Mouse (Mus musculus) cerebellum, adult 11-12 months (tissue): Measurements from ENCODE around the gene Mepce.

ENCODE experiments used
- DNase-seq: peaks from one replicate; pipeline ENCODE4 v3.0.0; 2022

Mepce gene

DNA sequence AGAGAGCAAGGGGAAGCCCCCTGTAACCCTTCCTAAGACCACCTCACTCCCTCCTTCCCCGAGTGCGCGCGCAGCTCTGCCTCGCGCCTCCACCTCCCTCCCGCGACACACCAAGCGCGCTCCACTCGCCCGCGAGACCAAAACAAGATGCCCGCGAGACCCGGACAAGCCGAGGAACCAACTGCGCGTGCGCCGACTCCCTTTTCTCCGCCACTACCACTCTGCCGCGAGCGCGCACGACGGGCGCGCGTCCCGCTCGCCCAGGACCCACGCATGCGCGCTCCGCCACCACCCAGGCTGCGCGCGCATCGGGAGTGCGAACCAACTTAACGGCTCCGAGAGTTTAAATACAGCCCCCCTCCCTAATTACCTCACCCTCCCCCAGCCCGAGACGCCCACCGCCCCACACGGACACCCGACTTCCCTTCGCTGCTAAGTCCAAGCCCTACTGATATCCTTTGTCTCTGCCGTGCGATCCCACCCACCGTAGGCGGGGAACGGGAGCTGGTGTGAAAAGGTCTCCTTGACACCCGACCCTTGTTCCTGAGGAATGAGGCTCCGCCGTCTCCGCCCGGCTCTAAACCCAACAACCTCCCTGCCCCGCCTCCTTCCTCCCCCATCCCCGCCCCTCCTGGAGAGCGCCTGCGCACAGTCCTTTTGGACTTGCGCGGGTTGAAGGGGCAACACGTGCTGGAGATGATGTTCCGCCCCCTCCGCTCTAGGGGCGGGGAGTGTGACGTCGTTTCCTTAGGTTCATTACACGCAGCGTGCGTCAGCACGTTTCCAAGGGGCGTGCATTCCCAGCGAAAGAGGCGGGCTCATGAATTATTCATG is 1.1 kb downstream of the Mepce start:
- DNase-seq = peak; percentile 99

DNA sequence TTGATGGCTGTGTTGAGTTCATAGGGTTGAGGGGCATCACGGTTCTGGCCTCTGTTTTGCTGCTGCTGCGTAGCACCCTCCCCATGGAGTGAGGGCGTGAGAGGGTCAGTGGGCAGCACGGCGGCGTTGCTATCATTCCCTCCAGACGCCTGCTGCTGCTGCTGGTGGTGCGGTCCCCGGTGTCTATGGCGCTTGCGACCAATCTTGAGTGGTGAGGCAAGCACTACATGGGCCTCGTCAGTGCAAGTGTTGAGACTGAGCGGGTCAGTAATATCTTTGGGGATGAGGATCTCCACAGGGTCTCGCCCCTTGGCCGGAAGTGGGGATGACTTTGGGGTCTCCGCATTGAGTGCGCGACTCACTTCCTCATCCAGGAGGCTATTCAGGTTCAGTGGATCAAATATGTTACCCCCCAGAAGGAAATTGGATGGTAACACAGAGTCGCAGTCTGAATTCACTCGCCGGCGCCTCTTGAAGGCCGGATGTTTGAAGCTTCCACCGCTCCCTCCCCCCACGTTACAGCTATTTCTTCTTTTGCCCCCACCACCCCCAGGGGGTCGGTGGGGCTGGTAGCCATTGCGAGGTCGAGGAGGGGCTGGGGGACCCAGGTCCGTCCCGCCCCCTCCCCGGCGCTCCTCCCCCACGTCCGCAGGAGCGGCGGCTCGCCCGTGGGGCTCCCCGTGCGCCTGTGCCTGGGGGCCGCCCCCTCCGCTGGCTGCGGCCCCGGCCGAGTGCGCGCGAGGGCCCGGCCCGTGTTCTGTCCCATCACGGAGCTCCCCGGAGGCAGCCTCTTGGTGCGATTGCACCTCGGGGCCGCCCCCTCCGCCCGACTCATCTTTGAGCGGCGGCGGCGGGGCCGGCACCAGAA is 2.1 kb downstream of the Mepce start:
- no peak for DNase-seq

DNA sequence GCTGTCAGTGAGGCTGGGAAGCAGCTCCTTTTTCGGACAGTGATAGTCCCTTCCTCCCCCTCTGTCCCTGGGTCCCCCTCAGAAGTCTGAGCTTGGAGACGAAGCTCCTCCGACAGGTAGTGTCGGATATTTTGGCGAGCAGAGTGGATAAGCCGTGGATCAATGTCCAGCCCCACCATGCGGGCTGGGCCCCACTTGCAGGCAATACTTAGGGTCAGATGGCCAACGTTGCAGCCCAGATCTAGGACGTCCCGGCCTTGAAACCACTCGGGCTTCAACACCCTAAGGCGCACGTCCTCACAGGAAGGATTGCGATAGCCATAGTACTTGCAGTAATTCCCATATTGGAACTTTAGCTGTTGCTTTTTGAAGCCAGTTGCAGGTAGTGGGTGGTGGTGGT is 2.9 kb downstream of the Mepce start:
- DNase-seq = peak; percentile 57

DNA sequence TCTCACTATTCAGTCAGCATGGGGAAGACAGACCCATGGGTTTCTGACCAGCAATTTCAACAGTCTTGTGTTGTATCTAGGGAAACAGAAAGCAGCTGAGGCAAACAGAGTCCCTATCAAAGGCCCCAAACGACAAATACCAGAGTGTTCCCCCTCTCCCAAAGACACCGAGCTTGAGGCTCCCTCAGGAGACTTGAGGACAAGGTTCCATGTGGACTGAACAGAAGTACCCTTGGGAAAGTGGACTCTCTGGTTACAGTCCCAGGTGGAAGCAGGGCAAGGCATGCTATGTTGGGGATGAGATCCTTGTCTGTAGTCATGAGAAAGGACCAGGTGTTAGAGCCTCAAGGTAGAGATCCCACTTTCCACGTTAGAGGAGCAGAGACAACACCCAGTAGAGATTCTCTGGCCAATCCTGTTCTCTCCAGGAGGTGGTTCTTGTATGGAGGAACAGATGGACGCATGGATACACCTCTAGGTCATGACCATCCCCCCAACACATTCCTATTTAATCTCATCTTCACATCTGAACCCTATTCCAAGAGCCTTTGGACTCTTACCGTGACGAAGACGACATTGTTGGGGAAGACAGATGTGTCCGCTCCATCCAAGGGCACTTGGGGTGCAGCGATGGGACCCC is 3.4 kb downstream of the Mepce start:
- DNase-seq = no peak

DNA sequence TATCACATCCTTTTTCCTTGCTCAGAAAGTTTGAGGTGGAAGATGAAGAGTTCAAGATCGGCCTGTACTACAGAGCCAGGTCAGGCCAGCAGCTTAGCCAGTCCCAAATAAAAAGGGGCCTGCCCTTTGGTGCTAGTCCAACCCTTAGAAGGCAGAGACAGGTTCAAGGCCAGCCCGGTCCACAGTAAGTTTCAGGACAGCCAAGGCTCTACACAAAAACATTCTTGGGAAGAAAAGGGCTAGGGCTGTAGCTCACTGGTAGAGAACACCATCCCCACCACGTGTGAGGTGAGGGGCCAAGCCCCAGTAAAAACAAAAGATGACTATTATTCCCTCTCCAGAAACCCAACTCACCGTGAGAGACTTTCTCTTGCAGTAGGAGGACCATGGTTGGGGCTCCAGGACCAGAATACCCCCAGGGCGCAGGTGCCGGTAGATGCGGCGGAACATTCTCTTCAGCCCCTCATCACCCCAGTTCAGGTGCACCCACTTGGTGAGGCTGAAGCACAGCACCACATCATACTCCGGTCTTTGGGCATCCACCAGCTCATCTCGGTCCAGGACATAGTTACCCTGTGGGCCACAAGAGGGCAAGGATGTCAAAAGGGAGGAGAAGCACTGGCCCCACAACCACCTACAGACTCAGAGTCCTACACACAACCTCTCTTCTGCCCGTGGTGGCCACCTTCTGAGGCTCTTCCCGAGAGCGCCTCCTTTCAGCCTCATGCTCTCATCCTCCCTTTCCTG is 4.5 kb downstream of the Mepce start:
- peak; percentile 46 for DNase-seq

DNA sequence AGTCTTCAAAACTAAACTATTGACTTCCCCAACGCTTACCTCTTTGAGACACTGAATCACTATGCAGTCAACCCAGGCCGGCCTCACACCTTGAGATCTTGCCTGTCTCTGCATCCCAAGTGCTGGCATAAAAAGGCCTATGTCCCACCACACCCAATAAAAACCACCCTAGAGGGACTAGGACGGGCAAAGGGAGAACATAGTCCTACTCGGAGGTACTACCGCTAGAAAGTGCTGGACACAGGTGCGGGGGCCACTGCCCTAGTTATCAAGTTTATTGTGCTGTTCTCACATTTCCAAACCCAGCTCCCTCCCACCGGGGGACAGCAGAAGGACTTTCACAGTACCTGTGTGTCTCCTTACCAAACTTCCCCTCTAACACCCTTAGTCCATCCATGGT is 5.8 kb downstream of the Mepce start:
- no peak for DNase-seq

DNA sequence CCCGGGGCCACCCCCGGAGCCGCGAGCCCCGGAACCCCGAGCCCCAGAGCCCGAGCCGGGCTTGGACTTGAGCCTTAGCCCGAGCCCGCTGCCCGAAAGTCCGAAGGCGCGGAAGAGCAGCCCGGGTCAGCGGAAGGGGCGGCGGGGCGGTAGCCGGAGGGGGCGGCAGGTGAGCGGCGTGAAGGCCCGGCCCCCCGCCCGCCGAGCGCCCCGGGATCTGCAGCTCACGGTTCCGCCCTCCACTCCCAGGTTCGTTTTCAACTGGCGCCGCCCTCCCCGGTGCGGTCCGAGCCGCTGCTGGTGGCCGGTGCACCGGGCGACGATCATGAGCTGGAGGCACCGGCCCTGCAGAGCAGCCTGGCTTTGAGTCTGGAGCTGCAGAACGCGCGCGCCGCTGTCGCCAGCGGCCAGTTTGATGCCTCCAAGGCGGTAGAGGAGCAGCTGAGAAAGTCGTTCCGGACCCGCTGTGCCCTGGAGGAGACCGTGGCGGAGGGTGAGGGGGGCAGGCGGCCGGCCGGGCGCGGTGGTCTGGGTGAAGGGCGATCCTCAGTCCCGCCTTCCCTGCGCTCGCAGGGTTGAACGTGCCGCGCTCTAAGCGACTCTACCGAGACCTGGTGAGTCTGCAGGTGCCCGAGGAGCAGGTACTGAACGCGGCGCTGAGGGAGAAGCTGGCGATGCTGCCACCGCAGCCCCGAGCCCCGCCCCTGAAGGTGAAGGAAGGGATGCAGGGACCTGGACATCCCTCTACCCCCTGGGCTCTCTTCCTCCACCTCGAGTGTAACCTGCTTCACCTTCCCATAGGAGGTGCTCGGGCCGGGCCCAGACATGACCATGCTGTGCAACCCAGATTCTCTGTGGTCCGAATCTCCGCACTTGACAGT is 8.2 kb downstream of the Mepce start:
- DNase-seq = peak; percentile 67

GRCm38 (mm10) chr5:137778635-137779034 is 8.8 kb downstream of the Mepce start, which contains the start of gene Ppp1r35:
Gene Ppp1r35, plus strand, starts transcription at chr5:137778849.
- peak; percentile 96 for DNase-seq

DNA sequence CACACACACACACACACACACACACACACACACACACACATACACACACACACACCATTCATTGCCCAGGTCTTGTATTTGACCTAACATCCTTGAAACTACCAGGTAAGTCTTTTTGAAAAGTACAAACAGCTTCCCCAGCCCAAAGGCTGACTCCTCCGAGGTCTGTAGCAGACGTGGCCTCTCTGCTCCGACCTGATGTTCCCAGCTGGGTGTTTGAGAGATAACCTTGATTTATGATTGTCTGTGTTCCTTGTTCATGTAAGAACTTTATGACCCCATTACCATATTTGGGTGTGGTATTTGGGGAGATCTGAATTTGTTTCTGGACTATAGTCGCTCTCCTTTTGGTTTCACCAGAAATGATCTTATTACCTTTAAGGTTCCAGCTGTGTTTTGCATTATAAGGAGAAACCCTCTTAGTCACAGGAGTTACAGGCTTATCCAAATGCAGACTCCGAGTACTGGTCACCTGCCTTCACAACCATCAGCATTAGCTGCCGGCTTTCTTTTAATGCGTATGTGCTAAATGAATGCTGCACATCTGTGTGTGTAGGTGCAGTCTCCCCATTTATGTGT is 10.1 kb downstream of the Mepce start:
- no peak for DNase-seq

DNA sequence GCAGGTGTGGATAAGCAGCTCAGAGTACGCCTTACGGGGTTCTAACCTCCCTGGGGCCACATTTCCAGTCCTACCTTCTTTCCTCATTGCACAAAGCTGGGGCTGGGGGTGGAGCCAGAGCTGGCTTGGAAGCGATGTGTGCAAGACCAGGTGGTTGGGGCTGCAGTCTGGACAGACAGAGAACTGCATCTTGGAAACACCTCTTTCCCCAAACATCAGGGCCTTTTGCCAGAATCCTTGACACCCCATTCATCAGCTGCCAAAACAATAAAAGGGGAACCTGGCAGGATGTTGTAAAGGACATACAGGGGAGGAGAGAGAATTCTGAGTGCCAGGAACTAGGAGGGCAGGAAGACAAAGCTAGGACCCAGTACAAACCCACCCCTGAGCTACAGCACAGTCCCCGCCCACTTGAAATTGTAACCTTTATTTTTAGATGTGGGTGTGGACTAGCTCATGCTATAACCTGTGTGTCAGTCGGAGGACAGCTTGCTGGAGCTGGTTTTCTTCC is 11.0 kb downstream of the Mepce start:
- peak; percentile 62 for DNase-seq

- DNase-seq = no peak
Observed at GRCm38 (mm10) chr5:137775587-137776290, 11.7 kb downstream of the Mepce start.

GRCm38 (mm10) chr5:137772755-137773154 is 14.7 kb downstream of the Mepce start:
- no peak for DNase-seq

DNA sequence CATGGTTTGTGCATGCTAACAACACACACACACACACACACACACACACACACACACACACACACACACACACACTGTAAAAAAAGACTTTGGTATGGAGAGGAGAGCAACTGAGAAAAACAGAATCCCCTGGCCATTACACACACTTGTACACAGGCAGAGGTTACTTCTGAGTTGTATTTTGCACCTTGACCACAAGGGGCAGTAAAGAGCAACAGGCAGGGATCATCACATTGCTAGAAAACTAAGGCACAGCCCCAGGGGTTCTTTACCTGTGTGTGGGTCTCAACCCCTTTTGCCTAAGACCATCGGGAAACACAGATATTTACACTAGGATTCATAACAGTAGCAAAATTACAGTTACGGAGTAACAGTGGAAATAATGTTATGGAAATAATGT is 16.7 kb downstream of the Mepce start:
- no peak for DNase-seq

- DNase-seq = no peak
Observed at GRCm38 (mm10) chr5:137768475-137768874, 19.0 kb downstream of the Mepce start.

DNA sequence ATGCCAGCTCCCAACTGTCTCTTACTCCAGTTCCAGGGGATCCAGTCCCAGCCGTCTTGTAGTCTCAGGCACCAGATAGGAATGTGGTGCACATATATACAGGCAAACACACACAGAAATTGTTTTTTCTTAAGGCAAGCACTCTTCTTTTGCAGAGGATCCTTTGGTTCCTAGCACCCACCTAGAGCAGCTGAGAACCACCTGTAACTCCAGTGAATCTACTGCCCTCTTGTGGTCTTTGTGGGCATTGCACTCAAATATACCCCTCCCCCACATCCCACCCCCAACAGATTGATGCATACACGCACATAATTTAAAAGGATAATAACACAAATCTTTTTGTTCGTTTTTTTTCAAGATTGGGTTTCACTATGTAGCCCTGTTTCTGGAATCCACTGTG is 21.2 kb downstream of the Mepce start:
- DNase-seq = no peak

DNA sequence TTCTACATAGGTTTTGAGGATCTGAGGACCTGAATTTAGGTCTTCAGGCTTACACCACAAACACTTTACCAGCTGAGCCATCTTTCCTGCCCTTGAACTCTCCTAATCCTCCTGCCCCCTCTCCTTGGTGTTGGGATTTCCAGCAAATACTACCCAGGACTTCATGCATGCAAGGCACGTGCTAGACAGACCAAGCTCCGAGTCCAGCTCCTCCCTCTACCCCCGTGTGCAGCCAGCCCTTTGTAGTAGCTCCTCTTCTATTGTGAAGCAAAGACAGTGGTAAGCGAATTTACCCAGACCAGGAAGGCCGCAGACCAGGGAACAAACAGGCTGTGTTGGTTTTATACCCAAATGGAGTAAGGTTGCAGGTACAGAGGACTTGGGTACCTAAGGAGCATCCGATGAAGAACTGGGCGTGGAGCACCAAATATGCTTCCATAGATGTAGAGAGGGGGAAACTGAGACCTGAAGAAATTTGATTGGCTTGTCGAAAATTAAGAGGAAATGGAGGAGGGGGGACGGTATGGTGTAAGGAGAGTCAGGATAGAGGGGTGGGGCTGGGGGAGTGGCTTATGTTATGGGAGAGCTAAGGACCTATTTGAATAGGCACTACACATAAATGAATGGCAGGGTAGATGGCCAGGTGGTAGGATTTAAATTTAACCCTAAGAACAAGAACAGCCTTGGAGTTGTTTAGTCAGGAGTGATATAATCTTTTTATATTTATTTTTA is 22.7 kb downstream of the Mepce start:
- no peak for DNase-seq

GRCm38 (mm10) chr5:137759971-137760412 is 27.5 kb downstream of the Mepce start:
- peak; percentile 92 for DNase-seq

GRCm38 (mm10) chr5:137758921-137759534 is 28.4 kb downstream of the Mepce start:
- no peak for DNase-seq

GRCm38 (mm10) chr5:137757887-137758286 is 29.6 kb downstream of the Mepce start:
- peak; percentile 83 for DNase-seq
